Mouse (Mus musculus) E14TG2a.4 (cell line): ENCODE data around the gene Ccdc97.
"Not testable (repeated sequence)": the region's sequence is repeated elsewhere in the genome, so short reads cannot be mapped to it uniquely, and the experiment has no call there.

Experiments
- H3K27me3 ChIP-seq: 2 replicates; pipeline ENCODE4 v1.6.1; 2014; ENCODE audit warnings: low read length, control low read depth; ENCODE audit not compliant: insufficient read depth
- H3K36me3 ChIP-seq: 2 replicates; pipeline ENCODE4 v1.6.1; 2014; ENCODE audit warnings: low read length, control low read depth; ENCODE audit not compliant: insufficient read depth
- H3K4me1 ChIP-seq: replicated peaks from 2 replicates; pipeline ENCODE4 v1.6.1; 2014; ENCODE audit warnings: low read depth, low read length, control low read depth
- H3K4me3 ChIP-seq: replicated peaks from 2 replicates; pipeline ENCODE4 v1.5.1; 2014; ENCODE audit warnings: mild to moderate bottlenecking, low read length
- H3K9me3 ChIP-seq: 2 replicates; pipeline ENCODE4 v1.6.1; 2014; ENCODE audit warnings: low read length, control low read depth
- CTCF ChIP-seq: conservative IDR thresholded peaks from 2 replicates; pipeline ENCODE4 v1.5.1; 2014; ENCODE audit warnings: low read length
- NANOG ChIP-seq: IDR thresholded peaks from 2 replicates; pipeline ENCODE4 v1.6.1; 2014; ENCODE audit warnings: borderline replicate concordance, low read length, mixed read lengths
- POU5F1 ChIP-seq: IDR thresholded peaks from 2 replicates; pipeline ENCODE4 v1.6.1; 2014; ENCODE audit warnings: low read length, borderline replicate concordance

Ccdc97 gene

DNA sequence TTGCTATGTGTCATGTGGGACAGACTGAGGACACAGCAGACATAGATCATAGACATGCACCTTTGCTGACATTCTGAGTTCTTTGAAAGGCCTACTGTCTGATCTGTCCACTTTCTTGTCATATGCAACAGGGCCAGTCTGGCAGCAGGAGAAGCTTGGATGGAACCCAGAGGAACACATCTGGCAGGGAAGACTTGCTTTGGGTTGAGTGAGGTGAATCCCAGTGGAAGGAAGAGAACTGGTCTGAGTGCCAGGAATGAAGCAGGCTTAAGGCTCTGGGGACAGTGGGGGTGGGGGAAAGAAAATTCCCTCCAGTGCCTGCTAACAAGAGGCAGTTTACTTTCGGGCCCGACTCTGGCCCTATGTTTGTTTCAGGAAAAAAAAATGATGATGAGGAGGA, 11.0 kb upstream of the Ccdc97 start:
- TF ChIP-seq POU5F1 = no peak
- no peak for TF ChIP-seq CTCF
- TF ChIP-seq NANOG = no peak
- peaks cover 99% of the 10 kb centered on the region for H3K36me3 ChIP-seq
- no peaks in the 10 kb centered on the region for H3K27me3 ChIP-seq
- H3K4me3 ChIP-seq = no peak overlapping the region
- peaks cover 64% of the 10 kb centered on the region for H3K4me1 ChIP-seq
- no peaks in the 10 kb centered on the region for H3K9me3 ChIP-seq

DNA sequence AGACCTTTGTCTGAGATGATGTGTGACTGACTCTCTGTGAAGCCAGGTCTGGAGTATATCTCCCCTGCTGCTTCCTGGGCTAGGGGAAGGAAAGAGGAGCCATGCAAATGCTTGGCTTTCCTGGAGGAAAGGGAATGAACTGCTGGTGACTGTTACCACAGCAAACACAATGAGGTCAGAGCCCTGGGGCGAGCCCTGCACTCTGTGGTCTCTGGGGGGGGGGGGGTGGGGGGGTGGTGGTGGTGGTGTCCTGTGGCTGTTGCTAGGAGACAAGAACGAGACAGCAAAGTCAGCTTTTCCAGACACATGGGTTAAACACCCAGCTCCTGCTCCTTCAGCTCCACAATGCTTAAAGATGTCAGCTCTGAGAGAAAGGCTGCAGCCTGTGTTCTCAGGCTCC, 10.5 kb upstream of the Ccdc97 start:
- Histone ChIP-seq H3K27me3 (no peaks in the 10 kb centered on the region), H3K4me1 (peaks cover 59% of the 10 kb centered on the region), H3K4me3 (no peak overlapping the region), H3K36me3 (peaks cover 99% of the 10 kb centered on the region), H3K9me3 (no peaks in the 10 kb centered on the region)
- TF ChIP-seq CTCF (no peak), NANOG (no peak), POU5F1 (no peak)

DNA sequence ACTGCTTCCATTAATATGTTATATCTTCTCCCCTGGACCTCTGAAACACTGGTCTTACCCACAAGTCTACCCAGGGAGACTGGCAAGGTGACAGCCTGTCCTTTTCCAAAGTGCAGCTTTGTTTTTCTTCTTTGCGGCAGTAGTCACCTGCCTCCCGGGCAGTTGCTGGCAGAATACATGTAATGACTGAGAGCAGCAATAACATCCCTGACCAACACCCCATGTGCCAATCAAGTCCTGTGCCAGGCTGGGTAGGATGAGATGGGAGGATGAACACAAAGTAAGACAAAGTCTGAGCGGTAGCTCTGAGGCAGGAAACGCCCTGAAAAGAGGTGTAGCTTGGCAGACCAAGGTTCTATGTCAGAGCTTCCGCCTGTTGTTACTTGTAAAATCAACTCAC, 8.9 kb upstream of the Ccdc97 start:
- Histone ChIP-seq H3K4me3 (no peak overlapping the region), H3K27me3 (no peaks in the 10 kb centered on the region), H3K36me3 (peaks cover 99% of the 10 kb centered on the region), H3K9me3 (no peaks in the 10 kb centered on the region), H3K4me1 (peaks cover 53% of the 10 kb centered on the region)
- TF ChIP-seq CTCF = no peak
- TF ChIP-seq NANOG = no peak
- TF ChIP-seq POU5F1 = no peak

DNA sequence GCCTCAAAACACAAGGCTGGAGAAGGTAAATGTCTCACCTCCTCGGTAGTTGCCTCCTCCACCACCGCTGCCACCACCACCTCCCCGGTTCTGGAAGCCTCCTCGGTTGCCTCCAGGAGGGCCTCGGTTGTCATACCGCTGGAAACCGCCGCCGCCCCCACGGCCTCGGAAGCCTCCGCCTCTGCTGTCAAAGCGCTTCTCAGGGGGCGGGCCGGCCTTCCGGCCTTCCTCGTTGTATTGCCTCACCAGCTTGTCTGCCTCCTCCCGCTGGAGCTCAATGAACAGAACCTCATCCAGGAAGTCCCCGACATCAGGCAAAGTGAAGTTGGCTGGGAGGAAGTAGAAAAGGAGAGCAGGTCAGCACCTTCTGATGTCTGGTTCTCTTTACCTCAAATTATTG, 7.0 kb upstream of the Ccdc97 start:
- Histone ChIP-seq H3K4me1 (peaks cover 51% of the 10 kb centered on the region), H3K36me3 (peaks cover 99% of the 10 kb centered on the region), H3K9me3 (no peaks in the 10 kb centered on the region), H3K4me3 (no peak overlapping the region), H3K27me3 (no peaks in the 10 kb centered on the region)
- no peak for TF ChIP-seq NANOG

DNA sequence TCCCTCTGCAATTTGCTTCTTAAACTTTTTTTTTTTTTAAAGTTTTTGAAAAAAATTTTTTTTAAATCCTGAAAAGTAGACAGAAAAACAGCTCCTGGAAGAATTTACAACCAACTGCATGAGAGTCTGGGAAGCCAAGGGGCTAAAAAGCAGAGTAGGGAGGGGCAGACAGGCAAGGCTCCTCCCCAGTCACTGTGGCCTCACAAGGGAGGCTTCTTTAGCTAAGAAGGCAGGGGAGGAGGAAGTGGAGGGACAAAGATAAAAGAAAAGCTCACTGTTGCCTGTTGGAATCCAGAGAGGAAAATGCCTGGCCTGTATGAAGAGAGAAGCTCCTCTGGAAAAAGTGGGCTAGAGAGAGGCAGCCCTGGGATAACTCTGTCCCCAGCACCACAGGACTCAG, 2.9 kb upstream of the Ccdc97 start:
- not testable (repeated sequence) for H3K4me3 ChIP-seq
- H3K4me1 ChIP-seq = peaks cover 50% of the 10 kb centered on the region

DNA sequence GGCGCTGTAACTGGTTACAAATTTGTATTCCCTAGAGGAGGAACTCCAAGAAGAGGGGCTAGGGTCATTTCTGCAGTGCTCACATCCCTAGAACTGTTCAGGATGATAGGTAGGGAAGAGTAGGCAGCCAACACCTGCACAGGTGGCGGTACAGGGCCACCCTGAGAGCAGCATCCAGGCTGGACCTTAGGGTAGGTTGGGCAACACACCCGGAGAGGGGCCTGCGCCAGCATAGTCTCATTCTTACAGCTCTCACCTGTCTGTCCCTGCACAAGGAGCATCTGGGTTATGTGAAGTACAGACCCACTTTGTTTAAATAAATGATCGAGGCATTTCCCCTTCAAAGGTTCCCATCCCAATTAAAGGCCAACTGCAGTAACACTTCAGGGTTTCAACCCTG, 1.9 kb upstream of the Ccdc97 start:
- TF ChIP-seq NANOG (no peak), POU5F1 (no peak), CTCF (no peak)
- H3K9me3 ChIP-seq = no peaks in the 10 kb centered on the region

More for the DNA sequence above, 2.9 kb upstream of the Ccdc97 start:
- not testable (repeated sequence) for H3K9me3 ChIP-seq, H3K27me3 ChIP-seq
- peaks cover 79% of the 10 kb centered on the region for H3K36me3 ChIP-seq

DNA sequence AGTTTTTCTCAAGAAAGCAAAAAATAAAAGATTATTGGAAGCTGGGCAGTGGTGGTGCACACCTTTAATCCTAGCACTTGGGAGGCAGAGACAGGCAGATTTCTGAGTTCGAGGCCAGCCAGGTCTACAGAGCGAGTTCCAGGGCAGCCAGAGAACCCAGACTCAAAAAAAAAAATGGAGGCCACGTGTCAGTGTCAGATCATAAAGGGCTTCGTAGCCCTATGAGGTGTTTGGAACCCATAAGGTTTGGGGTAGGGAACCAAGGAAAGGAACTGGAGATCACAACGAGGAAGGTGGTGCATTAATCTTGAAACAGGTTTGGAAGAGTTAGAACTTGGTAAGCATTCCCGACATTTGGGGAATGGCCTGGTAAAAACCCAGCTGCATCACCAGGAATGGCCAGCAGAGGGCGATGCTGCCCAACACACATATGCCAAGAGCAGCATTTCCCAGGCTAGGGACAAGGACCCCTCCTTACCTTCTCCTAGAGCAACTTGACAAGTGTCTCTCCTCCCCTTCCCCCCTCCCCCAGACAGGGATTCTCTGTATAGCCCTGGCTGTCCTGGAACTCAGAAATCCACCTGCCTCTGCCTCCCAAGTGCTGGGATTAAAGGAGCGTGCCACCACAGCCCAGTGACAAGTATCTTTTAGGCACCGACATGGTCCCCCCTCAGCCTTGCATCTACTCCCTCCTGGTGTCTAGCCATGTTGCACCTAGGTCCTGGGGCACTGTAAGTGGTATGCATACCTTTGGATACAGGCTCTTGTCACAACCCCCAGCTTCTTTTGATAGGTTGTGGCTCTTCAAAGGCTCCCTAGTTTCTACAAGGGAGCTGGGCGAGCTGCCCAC, 1.1 kb upstream of the Ccdc97 start:
- H3K36me3 ChIP-seq = peaks cover 79% of the 10 kb centered on the region

More for the DNA sequence above, 1.9 kb upstream of the Ccdc97 start:
- Histone ChIP-seq H3K36me3 (peaks cover 79% of the 10 kb centered on the region), H3K4me3 (no peak overlapping the region), H3K27me3 (no peaks in the 10 kb centered on the region), H3K4me1 (peaks cover 49% of the 10 kb centered on the region)

DNA sequence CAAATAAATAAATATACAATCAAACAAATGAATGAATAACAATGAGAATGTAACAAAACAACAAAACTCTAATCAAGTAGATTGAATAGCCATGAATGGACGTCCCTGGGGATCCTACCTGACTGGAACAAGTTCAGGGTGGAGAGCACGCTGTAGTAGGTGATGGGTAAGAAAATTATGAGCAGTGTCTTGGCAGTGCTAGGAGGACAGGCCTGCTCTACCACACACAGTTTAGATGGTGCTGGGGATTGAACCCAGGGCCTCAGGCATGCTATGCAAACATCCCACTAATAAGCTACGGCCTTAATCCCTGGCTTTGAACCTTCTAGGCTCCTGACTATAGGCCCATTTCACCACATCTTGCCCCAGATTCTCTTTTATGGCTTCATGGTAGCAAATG, 1.4 kb downstream of the Ccdc97 start:
- H3K9me3 ChIP-seq = no peaks in the 10 kb centered on the region
- peaks cover 79% of the 10 kb centered on the region for H3K36me3 ChIP-seq
- no peaks in the 10 kb centered on the region for H3K27me3 ChIP-seq
- TF ChIP-seq POU5F1 (no peak), CTCF (no peak), NANOG (no peak)
- H3K4me1 ChIP-seq = peaks cover 72% of the 10 kb centered on the region
- H3K4me3 ChIP-seq = no peak overlapping the region; the same call in 1 of the 2 replicates

More for the DNA sequence above, 1.1 kb upstream of the Ccdc97 start:
- Histone ChIP-seq H3K27me3 (no peaks in the 10 kb centered on the region), H3K4me1 (peaks cover 57% of the 10 kb centered on the region), H3K4me3 (peak overlapping the region; percentile 87), H3K9me3 (no peaks in the 10 kb centered on the region)
- peak; percentile 94 for TF ChIP-seq CTCF
- TF ChIP-seq POU5F1 = no peak
- TF ChIP-seq NANOG = no peak

DNA sequence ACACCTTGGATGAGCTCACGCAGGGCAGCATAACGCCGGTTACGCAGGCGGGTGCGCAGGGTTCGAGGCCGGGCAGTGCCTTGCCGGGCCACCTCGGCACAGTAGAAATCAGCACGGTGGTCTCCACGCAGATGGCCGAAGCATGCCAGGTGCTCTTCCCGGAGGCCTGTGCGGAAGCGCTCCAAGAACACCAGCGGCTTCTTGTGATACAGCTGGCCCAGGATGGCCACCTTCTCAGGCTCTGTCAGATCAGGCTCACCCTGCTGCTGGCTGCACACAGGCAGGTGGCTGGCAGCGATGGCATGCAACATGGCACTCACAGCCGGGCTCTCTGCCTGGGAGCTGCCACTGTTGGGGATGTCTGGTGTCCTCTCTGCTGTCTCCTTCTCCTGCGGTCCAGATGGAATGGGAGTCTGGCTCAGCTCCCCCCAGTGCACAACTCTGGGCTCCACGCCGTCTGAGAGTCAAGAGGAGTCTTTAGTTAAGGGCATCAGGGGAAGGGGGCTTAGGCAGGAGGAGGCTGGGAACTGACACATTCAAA, 3.1 kb downstream of the Ccdc97 start:
- Histone ChIP-seq H3K4me1 (peaks cover 81% of the 10 kb centered on the region), H3K36me3 (peaks cover 75% of the 10 kb centered on the region), H3K9me3 (no peaks in the 10 kb centered on the region), H3K4me3 (peak overlapping the region; percentile 58), H3K27me3 (no peaks in the 10 kb centered on the region)
- TF ChIP-seq NANOG (no peak), CTCF (no peak), POU5F1 (no peak)
